Mouse (Mus musculus) bone marrow, adult 2 months (tissue): ENCODE data around the gene Shisal1.

ENCODE experiments used
- CTCF ChIP-seq: fragments of 200-500 bp; IDR thresholded peaks from 2 replicates; pipeline ENCODE4 v1.5.1; 2011; ENCODE audit warnings: low read length, control low read depth; ENCODE audit not compliant: control insufficient read depth, insufficient read depth
- POLR2A ChIP-seq: fragments of 200-500 bp; IDR thresholded peaks from 2 replicates; pipeline ENCODE4 v1.6.1; 2011; ENCODE audit warnings: low read depth, mild to moderate bottlenecking, control low read depth, low read length, borderline replicate concordance; ENCODE audit not compliant: control insufficient read depth

GRCm38 (mm10) chr15:84417017-84417416, 29.9 kb downstream of the Shisal1 start:
- no peak for TF ChIP-seq POLR2A
- TF ChIP-seq CTCF = no peak
